Mouse (Mus musculus): ENCODE results near the gene Ptpru. TPM values are rescaled to one million over a fixed set of nuclear protein-coding genes. Genes with fewer than 3 reads are reported as not detected.

The Ptpru gene
- total RNA-seq, 2 experiments from 2014 or later, result 0.38 TPM; not detected in 1

DNA sequence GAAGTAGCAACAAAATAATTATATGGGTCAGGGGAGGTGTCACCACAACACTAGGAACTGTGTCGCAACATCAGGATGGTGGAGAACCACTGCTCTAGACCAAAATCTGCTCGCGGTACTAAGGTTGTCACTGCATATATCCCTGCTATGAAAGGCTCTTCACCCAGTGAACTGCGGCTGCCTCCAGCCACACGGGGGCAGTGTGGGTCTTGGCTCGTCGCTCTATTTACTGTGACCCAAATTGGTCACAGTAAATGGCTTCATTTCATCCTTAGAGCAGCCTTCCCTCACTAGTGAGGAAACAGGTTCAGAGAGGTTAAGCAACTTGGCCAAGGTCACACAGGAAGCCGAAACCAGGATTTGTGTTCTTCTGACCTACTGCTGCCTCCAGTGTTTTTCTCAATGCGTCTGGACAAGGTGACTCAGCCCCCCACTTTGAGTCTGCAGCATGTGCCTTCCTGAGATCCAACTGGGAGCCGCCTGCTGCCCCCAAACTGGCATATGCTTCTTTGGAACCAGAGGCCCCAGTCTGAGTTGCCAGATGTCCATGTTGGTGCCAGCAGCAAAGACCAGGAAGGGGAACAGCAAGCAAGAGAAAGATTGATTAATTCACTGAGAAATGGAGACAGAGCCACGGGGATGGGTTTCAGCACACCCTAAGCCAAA is 114.5 kb downstream of the Ptpru start:
- ATAC-seq (replicated peaks; ENCODE audit: low FRiP score, poor library complexity, severe bottlenecking), result no peak

DNA sequence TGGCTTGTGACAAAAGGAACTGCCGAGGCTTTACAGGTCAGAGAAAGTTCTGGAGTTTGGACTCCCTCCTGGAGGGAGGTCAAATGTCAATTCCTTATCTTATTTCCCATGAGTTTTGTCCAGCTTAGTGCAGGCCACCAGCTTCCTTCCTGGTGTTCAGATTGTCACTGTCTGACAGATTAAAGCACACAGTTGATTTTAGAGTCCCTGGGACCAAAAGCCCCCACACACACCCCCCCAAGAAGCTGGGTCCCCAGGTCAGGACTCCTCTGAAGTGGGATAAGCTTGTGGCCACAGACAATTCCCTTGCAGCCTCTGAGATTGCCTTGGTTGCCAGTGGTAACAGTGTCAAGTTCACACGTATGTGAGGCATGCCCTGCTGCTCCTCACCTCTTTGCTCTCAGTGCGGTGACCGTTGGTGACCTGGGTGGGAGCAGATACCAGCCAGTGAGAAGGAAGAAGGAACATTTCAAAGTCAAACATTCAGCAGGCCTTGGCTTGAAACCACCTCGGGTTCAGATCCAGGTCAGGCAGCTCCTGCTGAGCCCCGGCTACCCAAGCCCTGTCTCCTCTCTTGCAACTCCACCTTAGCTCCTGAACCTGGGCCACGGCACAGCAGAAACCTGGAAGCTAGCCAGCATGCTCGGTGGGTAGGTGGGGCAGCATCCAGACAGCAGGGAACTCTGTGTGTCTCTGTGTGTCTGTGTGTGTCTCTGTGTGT is 115.8 kb downstream of the Ptpru start:
- ATAC-seq (replicated peaks; ENCODE audit: low FRiP score, poor library complexity, severe bottlenecking), result no peak

DNA sequence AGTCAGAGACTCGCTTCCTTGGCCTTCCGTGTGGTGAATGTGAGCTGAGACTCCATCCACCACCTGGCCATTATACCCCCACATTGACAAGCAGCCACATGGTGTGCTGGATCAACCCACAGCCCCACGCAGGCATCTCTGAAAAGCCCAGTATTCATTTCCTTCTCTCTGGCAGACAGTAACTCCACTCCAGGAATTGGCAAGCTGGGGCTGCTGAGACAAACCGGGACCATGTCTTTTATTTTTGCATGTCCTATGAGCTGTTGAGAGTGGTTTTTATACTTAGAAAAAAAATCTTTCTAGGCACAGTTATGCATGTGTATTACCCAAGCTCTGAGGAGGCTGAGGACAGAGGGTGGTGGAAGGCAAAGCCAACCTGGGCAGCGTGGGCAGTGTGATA is 118.9 kb downstream of the Ptpru start:
- no peak for ATAC-seq (replicated peaks; ENCODE audit: low FRiP score, poor library complexity, severe bottlenecking)

Other genes starting within 250 kb of the Ptpru start
- gene Mecr, start 5.2 kb upstream of the Ptpru start, total RNA-seq (2015; ENCODE audit: low replicate concordance), result 12.6 and 14.3 TPM in 2 replicates
- gene Mecr, start 5.2 kb upstream of the Ptpru start, total RNA-seq (2017; ENCODE audit: low replicate concordance), result 0.90 and 9.2 TPM in 2 replicates
- gene Srsf4, start 35.3 kb upstream of the Ptpru start, total RNA-seq (2015; ENCODE audit: low replicate concordance), result 85.9 and 87.9 TPM in 2 replicates
- gene Srsf4, start 35.3 kb upstream of the Ptpru start, total RNA-seq (2017; ENCODE audit: low replicate concordance), result 145 and 167 TPM in 2 replicates
- not detected in 2 replicates for gene Tmem200b, start 83.5 kb upstream of the Ptpru start, total RNA-seq (2015; ENCODE audit: low replicate concordance)
- not detected in 2 replicates for gene Tmem200b, start 83.5 kb upstream of the Ptpru start, total RNA-seq (2017; ENCODE audit: low replicate concordance)
- not detected in 2 replicates for gene Gm10300, start 236.4 kb upstream of the Ptpru start, total RNA-seq (2015; ENCODE audit: low replicate concordance)
- gene Gm10300, start 236.4 kb upstream of the Ptpru start, total RNA-seq (2017; ENCODE audit: low replicate concordance), result 0.64 and 1.4 TPM in 2 replicates
- gene Epb41, start 237.0 kb upstream of the Ptpru start, total RNA-seq (2015; ENCODE audit: low replicate concordance), result 679 and 755 TPM in 2 replicates
- 876 and 895 TPM in 2 replicates for gene Epb41, start 237.0 kb upstream of the Ptpru start, total RNA-seq (2017; ENCODE audit: low replicate concordance)

Measured in erythroid progenitor cell, adult 5-6 weeks (primary cell).